Mouse (Mus musculus): ENCODE data around the gene Vmn1r4. TPM values are rescaled to one million over a fixed set of nuclear protein-coding genes. Genes with fewer than 3 reads are reported as not detected.
A peak's percentile ranks its signal among the peaks of the same experiment; 100 is the strongest.

Vmn1r4 gene
- polyA plus RNA-seq, 1 experiment from 2014 or later, result 0.20 TPM

DNA sequence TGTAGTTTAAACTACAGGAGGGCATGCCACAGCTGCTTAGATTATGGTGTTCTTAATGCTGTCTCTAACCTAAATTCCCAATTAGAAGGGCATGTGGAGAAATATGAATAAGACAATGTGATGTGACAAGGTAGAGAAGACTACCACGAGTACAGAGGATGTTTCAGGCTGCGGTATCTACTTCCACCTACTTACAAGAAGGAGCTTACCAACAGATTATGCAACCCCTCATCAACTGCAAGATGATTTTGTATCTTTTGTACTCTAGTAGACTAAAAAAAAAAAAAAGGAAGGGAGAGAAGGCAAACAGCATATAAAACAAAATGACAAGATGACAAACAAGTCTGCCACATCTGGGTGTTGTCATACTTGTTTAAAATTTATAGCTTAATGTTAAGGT is 15.4 kb upstream of the Vmn1r4 start:
- Histone ChIP-seq H3K4me1 (ENCODE audit: control insufficient read depth, insufficient read depth, low read length) (peaks cover 14% of the 10 kb centered on the region), H3K27me3 (ENCODE audit: control insufficient read depth, insufficient read depth, low read length) (no peaks in the 10 kb centered on the region), H3K9ac (ENCODE audit: low read depth, low read length) (no peak overlapping the region), H3K36me3 (ENCODE audit: control insufficient read depth, insufficient read depth, low read length) (no peaks in the 10 kb centered on the region), H3K4me2 (no peak overlapping the region), H3K4me3 (ENCODE audit: low read depth, low read length) (no peak overlapping the region), H3K27ac (ENCODE audit: low read depth, low read length) (no peak overlapping the region), H3K9me3 (replicated peaks; ENCODE audit: control insufficient read depth, low read length) (no peaks in the 10 kb centered on the region)
- WGBS (ENCODE audit: insufficient replicate concordance), result 95% methylated on average over 2 of the region's 2 CpGs
- no peak for ATAC-seq (replicated peaks; ENCODE audit: insufficient number of reproducible peaks, low FRiP score, low TSS enrichment)

- no peak overlapping the region for H3K27ac ChIP-seq (ENCODE audit: low read depth, low read length)
- no peak overlapping the region for H3K4me3 ChIP-seq (ENCODE audit: low read depth, low read length)
- no peaks in the 10 kb centered on the region for H3K36me3 ChIP-seq (ENCODE audit: control insufficient read depth, insufficient read depth, low read length)
- no peak for ATAC-seq (replicated peaks; ENCODE audit: insufficient number of reproducible peaks, low FRiP score, low TSS enrichment)
- H3K4me1 ChIP-seq (ENCODE audit: control insufficient read depth, insufficient read depth, low read length), result peaks cover 10% of the 10 kb centered on the region
- WGBS (ENCODE audit: insufficient replicate concordance), result 9% methylated on average over 4 of the region's 4 CpGs
- no peak overlapping the region for H3K9ac ChIP-seq (ENCODE audit: low read depth, low read length)
- no peak overlapping the region for H3K4me2 ChIP-seq
- no peaks in the 10 kb centered on the region for H3K9me3 ChIP-seq (replicated peaks; ENCODE audit: control insufficient read depth, low read length)
- no peaks in the 10 kb centered on the region for H3K27me3 ChIP-seq (ENCODE audit: control insufficient read depth, insufficient read depth, low read length)
Measured at GRCm38 (mm10) chr6:56908912-56909311, 14.9 kb upstream of the Vmn1r4 start.

- peak; percentile 79; the same call in 1 of the 2 replicates for ATAC-seq (replicated peaks; ENCODE audit: insufficient number of reproducible peaks, low FRiP score, low TSS enrichment)
- H3K27me3 ChIP-seq (ENCODE audit: control insufficient read depth, insufficient read depth, low read length), result no peaks in the 10 kb centered on the region
- no peak overlapping the region for H3K27ac ChIP-seq (ENCODE audit: low read depth, low read length)
- WGBS (ENCODE audit: insufficient replicate concordance), result 66% methylated on average over 2 of the region's 2 CpGs
- no peaks in the 10 kb centered on the region; the same call in 1 of the 2 replicates for H3K4me1 ChIP-seq (ENCODE audit: control insufficient read depth, insufficient read depth, low read length)
- no peak overlapping the region for H3K9ac ChIP-seq (ENCODE audit: low read depth, low read length)
- H3K36me3 ChIP-seq (ENCODE audit: control insufficient read depth, insufficient read depth, low read length), result no peaks in the 10 kb centered on the region
- H3K4me2 ChIP-seq, result no peak overlapping the region
- H3K9me3 ChIP-seq (replicated peaks; ENCODE audit: control insufficient read depth, low read length), result no peaks in the 10 kb centered on the region
- no peak overlapping the region for H3K4me3 ChIP-seq (ENCODE audit: low read depth, low read length)
Measured at GRCm38 (mm10) chr6:56910910-56911309, 12.9 kb upstream of the Vmn1r4 start.

DNA sequence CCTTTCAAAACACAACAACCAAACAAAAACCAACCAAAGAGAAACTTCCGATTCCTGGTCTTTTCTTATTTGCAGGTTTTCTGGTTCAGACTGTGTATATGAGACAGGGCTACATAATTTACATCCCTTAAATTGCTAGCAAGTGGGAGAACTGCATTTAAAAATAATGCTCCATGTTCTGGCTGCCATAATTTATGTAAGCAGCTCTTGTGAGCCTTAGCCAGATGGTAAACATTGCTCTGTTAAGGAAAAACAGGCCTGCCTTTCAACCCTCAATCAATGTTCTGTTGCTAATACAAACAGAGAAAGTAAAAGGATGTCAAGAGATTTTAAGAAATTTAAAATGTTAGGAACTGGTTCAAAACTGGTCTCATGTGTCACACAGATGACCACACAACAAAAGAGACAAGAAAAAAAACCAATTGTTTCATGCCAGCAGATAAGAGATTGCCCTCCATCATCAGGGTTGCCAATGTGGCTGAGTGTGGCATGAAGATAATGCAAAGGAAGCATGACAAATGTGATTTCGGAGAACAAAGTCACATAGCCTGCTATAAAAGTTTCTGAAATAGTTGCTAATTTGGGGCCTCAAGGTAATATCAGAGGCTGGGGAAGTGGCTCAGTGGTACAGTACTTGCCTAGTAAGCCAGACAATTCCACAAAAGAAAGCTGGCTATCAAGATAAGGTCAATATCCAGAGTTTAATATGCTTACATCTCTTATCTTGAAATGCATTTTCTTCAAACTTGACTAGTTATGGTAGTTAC is 10.5 kb upstream of the Vmn1r4 start:
- Histone ChIP-seq H3K4me3 (ENCODE audit: low read depth, low read length) (no peak overlapping the region), H3K9me3 (replicated peaks; ENCODE audit: control insufficient read depth, low read length) (no peaks in the 10 kb centered on the region), H3K9ac (ENCODE audit: low read depth, low read length) (no peak overlapping the region), H3K4me1 (ENCODE audit: control insufficient read depth, insufficient read depth, low read length) (peaks cover 17% of the 10 kb centered on the region), H3K4me2 (no peak overlapping the region), H3K36me3 (ENCODE audit: control insufficient read depth, insufficient read depth, low read length) (no peaks in the 10 kb centered on the region), H3K27ac (ENCODE audit: low read depth, low read length) (0 out of 2 replicates have a peak overlapping the region, but pooled peaks have one; percentile 6), H3K27me3 (ENCODE audit: control insufficient read depth, insufficient read depth, low read length) (no peaks in the 10 kb centered on the region)
- no peak for ATAC-seq (replicated peaks; ENCODE audit: insufficient number of reproducible peaks, low FRiP score, low TSS enrichment)
- WGBS (ENCODE audit: insufficient replicate concordance), result 68% methylated on average over 2 of the region's 2 CpGs

DNA sequence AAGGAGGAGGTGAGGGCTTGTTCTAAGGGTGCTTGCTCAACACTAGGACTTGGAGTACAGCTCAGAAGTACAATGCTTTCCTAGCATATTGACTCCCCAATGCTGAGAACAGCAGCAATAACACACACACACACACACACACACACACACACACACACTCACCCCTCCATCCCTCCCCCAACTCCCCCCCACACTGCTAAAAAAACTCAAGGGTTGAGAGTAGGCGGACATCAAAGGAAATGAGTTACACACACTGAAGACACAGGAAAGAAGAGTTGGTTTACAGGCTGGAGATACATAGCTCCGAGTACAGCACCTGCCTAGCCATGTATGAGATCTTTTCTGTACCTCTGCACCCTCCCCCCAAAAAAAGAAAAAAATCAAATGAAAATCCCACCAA is 7.5 kb upstream of the Vmn1r4 start:
- H3K4me3 ChIP-seq (ENCODE audit: low read depth, low read length), result no peak overlapping the region
- H3K27me3 ChIP-seq (ENCODE audit: control insufficient read depth, insufficient read depth, low read length), result no peaks in the 10 kb centered on the region
- no peaks in the 10 kb centered on the region for H3K9me3 ChIP-seq (replicated peaks; ENCODE audit: control insufficient read depth, low read length)
- peak overlapping the region; percentile 59 for H3K4me2 ChIP-seq
- no peak overlapping the region for H3K27ac ChIP-seq (ENCODE audit: low read depth, low read length)
- H3K36me3 ChIP-seq (ENCODE audit: control insufficient read depth, insufficient read depth, low read length), result no peaks in the 10 kb centered on the region
- ATAC-seq (replicated peaks; ENCODE audit: insufficient number of reproducible peaks, low FRiP score, low TSS enrichment), result no peak
- 81% methylated on average over 2 of the region's 2 CpGs for WGBS (ENCODE audit: insufficient replicate concordance)
- H3K4me1 ChIP-seq (ENCODE audit: control insufficient read depth, insufficient read depth, low read length), result peaks cover 33% of the 10 kb centered on the region
- no peak overlapping the region for H3K9ac ChIP-seq (ENCODE audit: low read depth, low read length)

DNA sequence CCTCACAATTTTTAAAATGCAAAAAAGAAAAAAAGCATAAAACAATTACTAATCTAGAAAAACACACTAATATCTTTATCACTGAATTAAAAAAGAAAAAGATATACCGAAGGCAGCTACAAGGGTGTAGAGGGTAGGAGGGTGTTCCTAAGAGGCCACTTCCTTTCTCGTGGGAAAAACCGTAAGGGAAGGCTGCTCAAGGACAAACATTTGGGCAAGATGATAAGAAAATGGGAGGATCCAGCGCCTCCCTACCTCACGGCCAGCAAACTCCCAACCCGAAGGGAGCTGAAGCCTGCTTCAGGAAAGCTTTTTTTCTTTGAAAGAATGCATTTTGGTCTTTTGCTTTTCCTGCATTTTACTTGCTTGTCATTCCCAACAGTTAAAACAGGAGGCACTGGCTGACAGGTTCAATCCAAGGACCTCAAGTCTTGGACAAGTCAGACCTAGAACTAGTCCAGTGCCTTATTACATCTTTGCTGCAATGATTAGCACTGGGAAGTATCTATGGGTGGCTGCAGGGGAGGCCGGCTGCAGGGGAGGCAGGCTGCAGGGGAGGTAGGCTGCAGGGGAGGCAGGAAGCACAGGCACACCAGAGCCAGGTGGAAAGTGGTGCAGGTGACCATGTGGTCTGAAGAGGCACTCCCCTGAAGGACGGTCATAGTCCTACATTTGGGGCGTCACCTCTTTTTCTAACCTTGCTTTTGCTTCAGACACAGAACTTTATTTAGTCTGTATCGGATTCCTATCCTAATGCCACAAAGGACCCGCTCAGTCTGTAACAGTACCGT is 6.0 kb upstream of the Vmn1r4 start:
- Histone ChIP-seq H3K9ac (ENCODE audit: low read depth, low read length) (0 out of 2 replicates have a peak overlapping the region, but pooled peaks have one; percentile 31), H3K4me2 (peak overlapping the region; percentile 59), H3K4me3 (ENCODE audit: low read depth, low read length) (peak overlapping the region; percentile 6; the same call in 1 of the 2 replicates), H3K4me1 (ENCODE audit: control insufficient read depth, insufficient read depth, low read length) (peaks cover 33% of the 10 kb centered on the region), H3K36me3 (ENCODE audit: control insufficient read depth, insufficient read depth, low read length) (no peaks in the 10 kb centered on the region), H3K27me3 (ENCODE audit: control insufficient read depth, insufficient read depth, low read length) (no peaks in the 10 kb centered on the region), H3K27ac (ENCODE audit: low read depth, low read length) (peak overlapping the region; percentile 82), H3K9me3 (replicated peaks; ENCODE audit: control insufficient read depth, low read length) (no peaks in the 10 kb centered on the region)
- WGBS (ENCODE audit: insufficient replicate concordance), result 29% methylated on average over 12 of the region's 12 CpGs
- ATAC-seq (replicated peaks; ENCODE audit: insufficient number of reproducible peaks, low FRiP score, low TSS enrichment), result peak; percentile 57

DNA sequence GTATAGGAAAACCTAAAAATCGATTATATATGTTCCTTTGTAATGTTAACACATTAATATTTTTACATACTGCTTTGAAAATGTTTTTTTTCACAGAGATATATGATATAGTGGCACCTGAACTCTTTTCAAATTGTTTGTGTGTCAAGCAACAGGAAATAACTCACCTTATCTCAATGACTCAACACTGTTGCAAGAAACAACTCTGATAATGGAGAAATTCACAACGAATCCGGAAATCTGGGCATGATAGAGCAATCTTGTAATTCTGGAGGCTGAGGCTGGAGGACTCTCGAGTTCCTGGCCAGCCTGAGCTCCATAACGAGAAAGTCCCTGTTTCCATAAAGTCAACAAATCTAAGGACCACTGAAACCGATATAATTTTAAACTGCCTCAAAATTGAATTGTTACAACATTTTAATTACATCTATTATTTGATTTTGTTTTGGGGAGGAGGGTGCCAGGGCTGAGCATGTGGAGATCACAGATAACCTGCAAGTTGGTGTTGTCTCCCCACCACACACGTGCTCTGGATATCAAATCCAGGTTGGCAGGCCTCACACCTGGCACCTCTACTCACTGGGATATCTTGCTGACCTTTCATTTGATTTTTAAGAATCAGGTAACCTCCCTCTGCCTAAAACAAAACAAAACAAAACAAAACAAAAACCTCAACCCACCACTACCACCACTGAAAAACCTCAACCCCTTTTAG is 4.3 kb upstream of the Vmn1r4 start:
- peaks cover 33% of the 10 kb centered on the region for H3K4me1 ChIP-seq (ENCODE audit: control insufficient read depth, insufficient read depth, low read length)
- no peak overlapping the region; the same call in 1 of the 2 replicates for H3K9ac ChIP-seq (ENCODE audit: low read depth, low read length)
- peak overlapping the region; percentile 24 for H3K4me3 ChIP-seq (ENCODE audit: low read depth, low read length)
- H3K27me3 ChIP-seq (ENCODE audit: control insufficient read depth, insufficient read depth, low read length), result no peaks in the 10 kb centered on the region
- WGBS (ENCODE audit: insufficient replicate concordance), result 51% methylated on average over 7 of the region's 7 CpGs
- peak overlapping the region; percentile 67 for H3K4me2 ChIP-seq
- no peak for ATAC-seq (replicated peaks; ENCODE audit: insufficient number of reproducible peaks, low FRiP score, low TSS enrichment)
- H3K27ac ChIP-seq (ENCODE audit: low read depth, low read length), result peak overlapping the region; percentile 80; the same call in 1 of the 2 replicates
- no peaks in the 10 kb centered on the region for H3K36me3 ChIP-seq (ENCODE audit: control insufficient read depth, insufficient read depth, low read length)
- no peaks in the 10 kb centered on the region for H3K9me3 ChIP-seq (replicated peaks; ENCODE audit: control insufficient read depth, low read length)
